Mouse (Mus musculus) CH12.LX (cell line): ENCODE data around the gene Ugt1a5. TPM values are rescaled to one million over a fixed set of nuclear protein-coding genes. Genes with fewer than 3 reads are reported as not detected.
A peak's percentile ranks its signal among the peaks of the same experiment; 100 is the strongest.

ENCODE experiments used
- DNase-seq: peaks from one replicate; pipeline ENCODE4 v3.0.0-alpha.2; 2013; ENCODE audit errors: extremely low read depth
- H3K27ac ChIP-seq: 2 replicates; pipeline ENCODE4 v1.5.1; 2012; ENCODE audit warnings: low read depth, mild to moderate bottlenecking, control low read depth, moderate library complexity; ENCODE audit not compliant: insufficient read depth
- H3K27me3 ChIP-seq: replicated peaks from 2 replicates; pipeline ENCODE3; 2012; ENCODE audit warnings: inconsistent platforms
- H3K36me3 ChIP-seq, 2 experiments: replicated peaks in 1 of 2; 2 replicates each; pipeline versions ENCODE3 to v1.6.1; 2012; ENCODE audit warnings: inconsistent platforms in 1 of 2, low read length in 1 of 2, mild to moderate bottlenecking in 1 of 2, mixed read lengths in 1 of 2, moderate library complexity in 1 of 2; ENCODE audit not compliant: control insufficient read depth in 1 of 2, insufficient read depth in 1 of 2
- H3K4me1 ChIP-seq, 2 experiments: 2 replicates each; pipeline ENCODE4 v1.6.1; 2012; ENCODE audit warnings: inconsistent platforms in 1 of 2, moderate library complexity in 1 of 2; ENCODE audit not compliant: insufficient read depth in 2 of 2, control insufficient read depth in 1 of 2
- H3K4me2 ChIP-seq: 2 replicates; pipeline ENCODE4 v1.6.1; 2012; ENCODE audit warnings: low read depth, mild to moderate bottlenecking, control low read depth; ENCODE audit not compliant: poor library complexity, insufficient read depth, severe bottlenecking
- H3K4me3 ChIP-seq, 3 experiments: fragments of 150-350 bp in 1 of 3; sonication (generic) in 1 of 3; replicated peaks in 1 of 3; 2 replicates each; pipeline versions ENCODE3 to v1.5.1; 2011 to 2012; ENCODE audit warnings: low read depth in 2 of 3, low read length in 2 of 3, mild to moderate bottlenecking in 2 of 3, moderate library complexity in 2 of 3, control low read depth in 1 of 3, improper control_type of control experiment in 1 of 3, inconsistent platforms in 1 of 3, mixed read lengths in 1 of 3; ENCODE audit not compliant: poor library complexity in 1 of 3
- H3K79me2 ChIP-seq: replicated peaks from 2 replicates; pipeline ENCODE4 v1.6.1; 2012; ENCODE audit warnings: mild to moderate bottlenecking, moderate library complexity; ENCODE audit not compliant: control insufficient read depth, poor library complexity, insufficient read depth, severe bottlenecking; ENCODE audit errors: extremely low read depth
- H3K9ac ChIP-seq: 2 replicates; pipeline ENCODE4 v1.6.1; 2012; ENCODE audit warnings: low read depth, mild to moderate bottlenecking, control low read depth, moderate library complexity; ENCODE audit not compliant: insufficient read depth
- H3K9me3 ChIP-seq: replicated peaks from 2 replicates; pipeline ENCODE3; 2012; ENCODE audit warnings: low read length, inconsistent platforms, mixed read lengths
- KAT2A ChIP-seq: IDR thresholded peaks from 2 replicates; pipeline ENCODE4 v1.6.1; 2012; ENCODE audit warnings: low read length, improper control_type of control experiment, inconsistent platforms; ENCODE audit not compliant: insufficient replicate concordance
- MAZ ChIP-seq: IDR thresholded peaks from 2 replicates; pipeline ENCODE4 v1.6.1; 2012; ENCODE audit warnings: low read depth, mild to moderate bottlenecking, inconsistent platforms, low read length, improper control_type of control experiment, moderate library complexity
- POLR2A ChIP-seq: IDR thresholded peaks from 2 replicates; pipeline ENCODE4 v1.6.1; 2011; ENCODE audit warnings: low read depth, mild to moderate bottlenecking, improper control_type of control experiment, low read length
- SIN3A ChIP-seq: IDR thresholded peaks from 2 replicates; pipeline ENCODE4 v1.6.1; 2012; ENCODE audit warnings: low read length, improper control_type of control experiment, inconsistent platforms
- TBP ChIP-seq: conservative IDR thresholded peaks from 2 replicates; pipeline ENCODE4 v1.6.1; 2011; ENCODE audit warnings: low read depth, low read length, improper control_type of control experiment
- TCF12 ChIP-seq: IDR thresholded peaks from 2 replicates; pipeline ENCODE4 v1.6.1; 2014; ENCODE audit warnings: low read depth, mild to moderate bottlenecking, inconsistent platforms, low read length, improper control_type of control experiment
- ZMIZ1 ChIP-seq: IDR thresholded peaks from 2 replicates; pipeline ENCODE4 v1.6.1; 2012; ENCODE audit warnings: low read depth, mild to moderate bottlenecking, inconsistent platforms, low read length, improper control_type of control experiment
- ZNF384 ChIP-seq: IDR thresholded peaks from 2 replicates; pipeline ENCODE4 v1.6.1; 2012; ENCODE audit warnings: low read depth, low read length, improper control_type of control experiment, inconsistent platforms
- dilution Hi-C: fragments of 300-500 bp; cut with MboI; formaldehyde crosslinking; loops from 2 replicates; pipeline ENCODE4 v1.14.3; 2020; ENCODE audit warnings: low sequenced_read_pairs; ENCODE audit not compliant: extremely low pct_unique_long_range_greater_than_20kb, extremely low pct_ligation_motif_present
- in situ Hi-C: fragments of 300-500 bp; cut with MboI; formaldehyde crosslinking; loops from 3 replicates; pipeline ENCODE4 v1.14.3; 2019; ENCODE audit warnings: low sequenced_read_pairs, low pct_ligation_motif_present, low pct_unique_long_range_greater_than_20kb, mixed read lengths
- polyA plus RNA-seq: library from polyadenylated mRNA; unstranded; fragments of >175 nt; gene quantifications from 2 replicates; pipeline ENCODE4 v1.2.1, GENCODE M21; 2012; ENCODE audit warnings: low read depth; ENCODE audit not compliant: insufficient read length
- total RNA-seq, 2 experiments: library from RNA; depleted of rRNA; stranded (reverse); fragments of 300-350 nt in 1 of 2; fragments of >200 nt in 1 of 2; gene quantifications; 2 replicates each; pipeline ENCODE4 v1.2.3; 2012 to 2014

The Ugt1a5 gene
- total and polyA plus RNA-seq, 3 experiments: not detected

DNA sequence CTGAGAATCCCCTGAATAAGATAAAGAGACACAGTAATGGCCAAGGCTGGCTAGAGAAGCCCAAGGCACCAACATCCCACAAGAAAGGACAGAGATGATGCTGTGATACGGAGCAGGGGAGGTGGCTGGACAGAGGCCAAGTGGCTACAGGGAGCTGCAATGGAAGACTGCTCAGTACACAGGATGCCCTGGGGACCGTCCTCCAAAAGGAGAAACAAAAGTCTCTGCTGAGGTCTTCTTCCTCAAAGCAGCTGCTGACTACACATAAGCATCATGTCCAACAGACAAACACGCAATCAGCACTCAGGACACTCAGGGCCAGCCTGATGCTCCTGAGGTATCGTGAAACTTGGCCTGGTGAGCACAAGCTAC lies 99.0 kb downstream of the Ugt1a5 start:
- no peak overlapping the region for H3K4me3 ChIP-seq
- no peaks in the 10 kb centered on the region for H3K79me2 ChIP-seq
- H3K4me1 ChIP-seq: peaks cover 2 to 20% of the 10 kb centered on the region in 2 experiments; a peak in 3 of 4 replicates
- no peaks in the 10 kb centered on the region for H3K27me3 ChIP-seq
- TF ChIP-seq ZMIZ1: no peak
- no peak for TF ChIP-seq TCF12
- TF ChIP-seq TBP: no peak
- TF ChIP-seq ZNF384: no peak
- no peak for TF ChIP-seq SIN3A
- no peak overlapping the region for H3K27ac ChIP-seq
- in situ Hi-C loops (no loop called here), dilution Hi-C loops (no loop called here)
- peaks cover 13% of the 10 kb centered on the region for H3K9me3 ChIP-seq
- peaks cover 70 to 95% of the 10 kb centered on the region in 2 experiments for H3K36me3 ChIP-seq
- no peak overlapping the region for H3K9ac ChIP-seq
- no peak overlapping the region for H3K4me2 ChIP-seq
- no peak for DNase-seq

DNA sequence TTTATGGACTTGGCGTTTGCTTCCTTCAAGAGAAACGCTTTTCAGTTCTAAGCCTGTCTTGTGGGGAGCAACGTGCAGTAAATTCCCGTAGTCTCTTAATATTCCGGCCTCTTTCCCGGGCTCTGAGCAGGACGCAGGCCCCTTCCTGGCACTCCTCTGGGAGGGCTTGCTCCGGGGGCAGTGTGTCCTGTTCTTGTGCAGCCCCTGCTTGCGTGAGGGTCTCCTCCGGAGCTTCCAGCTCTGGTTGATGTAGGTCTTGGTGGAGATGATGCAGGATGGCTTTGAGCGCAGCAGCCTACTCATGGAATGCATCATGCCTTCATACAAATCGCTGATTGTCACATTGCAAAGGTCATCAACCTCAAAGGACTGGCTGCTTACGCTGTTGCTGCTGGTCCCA lies 100.3 kb downstream of the Ugt1a5 start:
- Histone ChIP-seq H3K4me1 (peaks cover 0 to 8% of the 10 kb centered on the region in 2 experiments; a peak in 2 of 4 replicates), H3K4me2 (no peak overlapping the region), H3K27me3 (no peaks in the 10 kb centered on the region), H3K79me2 (no peaks in the 10 kb centered on the region), H3K9me3 (peaks cover 12% of the 10 kb centered on the region), H3K36me3 (peaks cover 71 to 90% of the 10 kb centered on the region in 2 experiments), H3K4me3 (no peak overlapping the region), H3K9ac (no peak overlapping the region), H3K27ac (no peak overlapping the region)
- TF ChIP-seq POLR2A: no peak
- TF ChIP-seq MAZ: no peak
- in situ Hi-C loops: no loop called here
- dilution Hi-C loops: no loop called here
- no peak for DNase-seq

DNA sequence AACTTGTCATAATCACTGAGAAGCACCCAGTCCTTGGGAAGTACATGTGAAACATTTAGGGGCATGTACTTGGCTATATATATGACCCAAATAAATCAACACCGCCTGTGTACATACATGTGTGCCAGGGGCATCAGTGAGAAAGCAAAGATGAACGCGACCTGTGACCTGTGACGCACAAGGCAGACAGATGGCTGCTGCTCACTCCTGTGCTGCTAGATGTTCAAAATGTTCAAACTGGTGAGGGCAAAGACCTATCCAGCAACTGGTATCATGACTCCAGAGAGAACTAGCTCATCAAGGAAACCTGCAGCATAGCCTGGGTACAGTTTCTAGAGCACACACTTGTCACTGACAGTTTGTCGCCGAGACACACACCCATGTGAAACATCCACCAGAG lies 101.7 kb downstream of the Ugt1a5 start:
- dilution Hi-C loops (no loop called here), in situ Hi-C loops (no loop called here)
- Histone ChIP-seq H3K4me2 (no peak overlapping the region), H3K27ac (no peak overlapping the region), H3K4me3 (no peak overlapping the region), H3K36me3 (peaks cover 84 to 91% of the 10 kb centered on the region in 2 experiments), H3K79me2 (no peaks in the 10 kb centered on the region), H3K4me1 (no peaks in the 10 kb centered on the region), H3K27me3 (no peaks in the 10 kb centered on the region), H3K9me3 (peaks cover 16% of the 10 kb centered on the region), H3K9ac (no peak overlapping the region)
- DNase-seq: no peak
- TF ChIP-seq SIN3A: 0 out of 2 replicates have a peak, but pooled peaks have one; percentile 32
- no peak for TF ChIP-seq KAT2A
